ENCODE assay signal across 8 mouse cellular contexts in the genomic region with DNA sequence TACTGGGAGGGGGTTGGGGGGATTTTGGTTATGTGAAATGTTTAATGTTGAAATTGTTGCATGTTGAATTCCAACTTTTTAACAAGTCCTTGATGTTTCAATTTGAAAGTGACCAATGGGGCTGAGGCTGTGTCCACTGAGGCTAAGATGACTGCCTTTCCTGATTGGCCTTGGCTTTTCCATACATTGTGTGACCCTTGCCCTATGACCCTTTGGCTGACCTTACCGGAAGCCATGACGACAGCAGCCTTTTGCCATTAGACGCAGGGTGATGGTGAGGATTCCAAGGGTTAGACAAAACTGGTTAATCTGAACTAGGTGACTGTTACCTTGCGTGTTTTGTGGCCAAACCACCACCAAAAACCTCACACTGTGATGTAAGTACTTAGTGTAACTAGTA. TPM values are rescaled to one million over a fixed set of nuclear protein-coding genes. Genes with fewer than 3 reads are reported as not detected.
DNase-seq lines count a peak whose midpoint lies in the region; ATAC-seq and TF ChIP-seq lines count a peak whose summit lies in the region.
"Had no signal": no experiment of that assay in that cellular context is flagged by ENCODE, and none has a peak within 500 bp of the region (broad histone marks: within the 10 kb centered on the region; RNA-seq: fewer than 3 reads in every experiment).

No protein-coding gene starts in this region.

- no peak for TF ChIP-seq CTCF in hindbrain, postnatal 0 days (IDR thresholded peaks at IDR 0.05; ENCODE audit: low read depth)

- H3K9ac ChIP-seq in hindbrain, postnatal 0 days (replicated peaks; ENCODE audit: low read length), result peak overlapping the region; percentile 100
- peak overlapping the region; percentile 100 for H3K9ac ChIP-seq in midbrain, embryonic 13.5 days (replicated peaks)

- 40% methylated on average over 4 of the region's 4 CpGs for WGBS in hindbrain, postnatal 0 days
- WGBS in midbrain, embryonic 13.5 days, result 43% methylated on average over 4 of the region's 4 CpGs

- peak; percentile 57 to 70 for DNase-seq in right cerebral cortex, postnatal 10 days (ENCODE audit: low spot score in 2 of 2)
- DNase-seq in right cerebral cortex, adult 2 months (ENCODE audit: low spot score in 2 of 2), result no peak
- peak; percentile 58 for DNase-seq in embryo, embryonic 10 days (ENCODE audit: low spot score)
- DNase-seq in hindbrain, postnatal 0 days (ENCODE audit: low spot score), result no peak
- no peak for DNase-seq in left cerebral cortex, adult 11 months (ENCODE audit: low spot score)
- no peak for DNase-seq in urinary bladder, adult 18-20 months (ENCODE audit: low spot score in 2 of 2)

- H3K4me1 ChIP-seq in hindbrain, postnatal 0 days (ENCODE audit: insufficient read depth, low read length), result peaks cover 7% of the 10 kb centered on the region
- H3K4me1 ChIP-seq in midbrain, embryonic 13.5 days (replicated peaks), result peaks cover 21% of the 10 kb centered on the region

- no peak for ATAC-seq in hindbrain, postnatal 0 days
- ATAC-seq in midbrain, embryonic 13.5 days, result no peak

- H3K4me2 ChIP-seq in hindbrain, postnatal 0 days (ENCODE audit: low read depth, low read length), result peak overlapping the region; percentile 88
- peak overlapping the region; percentile 85 for H3K4me2 ChIP-seq in midbrain, embryonic 13.5 days (replicated peaks)

- H3K27me3 ChIP-seq in hindbrain, postnatal 0 days (ENCODE audit: insufficient read depth, low read length), result no peaks in the 10 kb centered on the region
- peaks cover 6% of the 10 kb centered on the region for H3K27me3 ChIP-seq in midbrain, embryonic 13.5 days

- peaks cover 34% of the 10 kb centered on the region for H3K36me3 ChIP-seq in hindbrain, postnatal 0 days (ENCODE audit: insufficient read depth, low read length)
- peaks cover 42% of the 10 kb centered on the region for H3K36me3 ChIP-seq in midbrain, embryonic 13.5 days

- H3K9me3 ChIP-seq in hindbrain, postnatal 0 days (ENCODE audit: low read length), result no peaks in the 10 kb centered on the region
- H3K9me3 ChIP-seq in midbrain, embryonic 13.5 days, result no peaks in the 10 kb centered on the region

- peak overlapping the region; percentile 96 for H3K4me3 ChIP-seq in hindbrain, postnatal 0 days (ENCODE audit: low read length)
- H3K4me3 ChIP-seq in midbrain, embryonic 13.5 days (replicated peaks), result peak overlapping the region; percentile 95

- H3K27ac ChIP-seq in hindbrain, postnatal 0 days, result no peak overlapping the region
- H3K27ac ChIP-seq in midbrain, embryonic 13.5 days, result no peak overlapping the region

RNA-seq across cellular contexts. Expression of gene Srsf6, which starts 1.4 kb away (rescaled TPM):
- 87.2 and 99.4 TPM in 2 replicates for total RNA-seq in hindbrain, postnatal 0 days (2014; rRNA removed)
- polyA plus RNA-seq in hindbrain, postnatal 0 days (2015; fragmentation: Nextera tagmentation; extraction: Ambion mirVana), result 124 and 135 TPM in 2 replicates
- polyA plus RNA-seq in midbrain, embryonic 13.5 days (2015; fragmentation: Nextera tagmentation; extraction: Ambion mirVana), result 196 and 204 TPM in 2 replicates

RNA-seq across cellular contexts. Expression of gene L3mbtl1, which starts 10.6 kb away (rescaled TPM):
- 10.9 and 38.4 TPM in 2 replicates for total RNA-seq in hindbrain, postnatal 0 days (2014; rRNA removed)
- polyA plus RNA-seq in hindbrain, postnatal 0 days (2015; fragmentation: Nextera tagmentation; extraction: Ambion mirVana), result 7.5 and 8.1 TPM in 2 replicates
- polyA plus RNA-seq in midbrain, embryonic 13.5 days (2015; fragmentation: Nextera tagmentation; extraction: Ambion mirVana), result 0.39 and 0.57 TPM in 2 replicates
- total RNA-seq: hematopoietic stem cell, adult 5-6 weeks had no signal

RNA-seq across cellular contexts. Expression of gene Sgk2, which starts 54.4 kb away (rescaled TPM):
- 0.07 and 0.16 TPM in 2 replicates for total RNA-seq in hindbrain, postnatal 0 days (2014; rRNA removed)
- polyA plus RNA-seq in hindbrain, postnatal 0 days (2015; fragmentation: Nextera tagmentation; extraction: Ambion mirVana), result 0.11 and 0.23 TPM in 2 replicates
- 0.06 TPM in 1 of 2 replicates, not detected in the other for polyA plus RNA-seq in midbrain, embryonic 13.5 days (2015; fragmentation: Nextera tagmentation; extraction: Ambion mirVana)
- total RNA-seq: hematopoietic stem cell, adult 5-6 weeks had no signal

Comparison
In these comparisons a context has a peak if more than half of its experiments do, and no peak if none do; other contexts are left out.
1. DNase-seq: peak in right cerebral cortex, postnatal 10 days (2 of 2) and embryo, embryonic 10 days (single experiment); none in right cerebral cortex, adult 2 months (0 of 2), hindbrain, postnatal 0 days (single experiment), left cerebral cortex, adult 11 months (single experiment) and urinary bladder, adult 18-20 months (0 of 2).